Mouse (Mus musculus) embryo, embryonic 10 days (tissue): ENCODE data around the gene Kif6.

Source experiments
- DNase-seq: peaks from one replicate; pipeline ENCODE4 v3.0.0-alpha.2; 2015; ENCODE audit warnings: low spot score

Kif6 gene

GRCm38 (mm10) chr17:49738351-49738750, 123.4 kb downstream of the Kif6 start:
- no peak for DNase-seq

DNA sequence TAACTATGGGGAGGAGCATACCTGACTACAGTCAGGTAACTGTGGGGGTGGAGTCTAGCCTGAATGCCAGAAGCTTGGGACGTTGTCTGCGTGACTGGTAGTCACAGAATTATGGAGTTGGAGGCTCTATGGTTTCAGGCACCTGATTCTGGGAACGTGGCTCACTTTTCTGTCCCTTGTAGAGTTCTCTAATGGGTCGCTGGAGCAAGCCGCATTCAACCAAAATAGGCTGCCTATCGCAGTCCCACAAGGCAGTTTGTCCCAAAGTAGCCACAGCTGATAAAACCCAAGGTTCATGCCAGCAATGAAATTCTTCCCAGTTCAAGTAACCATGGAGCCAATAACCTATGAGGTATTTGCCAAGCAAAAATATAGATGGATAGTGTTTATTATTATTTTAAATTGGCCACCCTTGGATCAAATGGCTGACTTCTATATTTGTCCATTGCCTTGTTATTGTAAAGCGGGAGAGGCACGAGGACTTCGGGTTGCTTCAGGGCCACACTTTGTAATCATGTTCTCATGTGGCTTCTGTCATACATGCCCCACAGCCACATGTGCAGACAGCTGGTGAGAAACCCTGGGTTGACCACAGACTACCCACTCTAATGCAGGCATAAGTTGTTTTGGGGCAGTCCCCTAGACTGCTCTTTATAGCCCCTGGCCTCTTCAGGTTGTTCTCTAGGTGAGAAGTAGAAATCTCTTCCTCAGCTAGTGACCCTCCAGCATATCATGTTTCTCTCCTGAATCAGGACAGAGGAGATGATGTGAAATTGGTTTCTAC, 125.2 kb downstream of the Kif6 start:
- DNase-seq = no peak

DNA sequence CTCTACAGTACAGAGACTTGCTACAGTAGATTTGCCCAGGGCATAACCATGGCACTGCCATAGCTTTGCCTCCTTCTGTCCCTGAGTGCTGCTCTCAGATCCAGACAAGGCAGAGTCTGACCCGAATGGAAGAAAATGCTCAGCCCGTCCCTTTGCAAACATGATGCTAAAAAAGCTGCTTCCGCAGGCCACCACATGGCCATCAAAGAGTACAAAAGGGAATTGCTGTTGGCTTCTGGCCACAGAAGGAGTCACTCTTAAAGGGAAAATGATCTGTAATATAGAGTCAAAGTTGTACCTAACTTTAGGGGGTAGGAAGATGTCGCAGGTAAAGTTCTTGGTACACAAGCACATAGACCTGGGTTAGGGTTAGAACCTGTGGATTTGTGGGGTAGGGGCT, 126.2 kb downstream of the Kif6 start:
- no peak for DNase-seq

GRCm38 (mm10) chr17:49741927-49742326, 127.0 kb downstream of the Kif6 start:
- DNase-seq = no peak

GRCm38 (mm10) chr17:49743580-49744463, 128.9 kb downstream of the Kif6 start:
- DNase-seq = no peak

- no peak for DNase-seq
Measured at GRCm38 (mm10) chr17:49750889-49751324, 136.0 kb downstream of the Kif6 start.

DNA sequence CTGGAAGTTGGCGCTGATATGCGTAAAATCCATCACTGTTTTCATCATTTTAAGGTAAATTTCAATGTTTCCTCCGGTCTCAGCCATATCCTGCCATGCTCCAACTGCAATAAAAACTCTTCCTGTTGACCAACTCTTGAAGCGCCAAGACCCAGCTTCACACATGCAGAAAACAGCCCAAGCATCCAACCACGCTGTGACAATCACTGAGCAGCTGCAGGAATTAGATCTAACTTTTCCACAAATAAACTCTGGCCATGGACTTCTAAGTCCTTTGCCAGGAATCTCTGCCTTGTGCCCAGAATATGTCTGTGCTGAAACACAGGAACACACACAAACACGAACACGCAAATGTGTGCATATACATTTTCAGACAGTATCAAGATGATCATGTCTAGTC, 138.9 kb downstream of the Kif6 start:
- DNase-seq = no peak

DNA sequence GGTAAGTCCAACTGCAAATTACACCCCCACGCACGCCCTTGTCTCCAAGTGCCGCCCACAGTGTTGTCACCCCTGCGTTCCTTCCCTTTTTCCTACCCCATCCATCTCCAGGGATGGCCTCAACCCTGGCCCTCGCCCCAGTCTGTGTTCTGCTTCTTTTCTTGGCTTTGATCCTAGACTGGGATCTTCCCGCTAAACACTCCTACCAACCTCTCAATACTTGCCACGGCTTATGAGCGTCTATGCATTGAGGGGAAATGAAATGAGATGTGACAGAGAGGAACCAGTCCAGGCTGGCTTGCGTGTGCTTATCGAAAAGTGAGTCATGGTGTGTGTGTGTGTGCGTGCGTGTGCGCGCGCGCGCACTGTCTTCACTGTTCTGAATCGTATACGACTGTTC, 141.9 kb downstream of the Kif6 start:
- no peak for DNase-seq

DNA sequence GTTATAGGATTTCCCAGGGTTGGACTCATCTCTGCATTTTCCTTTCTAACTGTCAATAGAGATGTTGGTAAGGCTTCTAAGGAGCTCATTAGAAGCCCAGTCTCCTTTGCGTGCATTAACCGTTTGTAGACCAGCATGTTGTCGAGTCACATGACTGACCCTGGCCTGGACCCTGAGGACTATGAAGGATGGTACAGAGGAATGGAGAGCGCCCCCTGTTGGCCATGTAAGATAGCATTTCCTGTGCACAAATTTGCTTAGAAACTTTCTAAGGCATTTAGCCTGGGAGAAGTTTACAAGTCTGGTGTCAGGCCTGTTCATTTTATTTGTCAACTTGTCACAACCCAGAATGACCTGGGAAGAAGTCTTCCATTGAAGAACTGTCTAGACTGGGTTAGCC, 144.1 kb downstream of the Kif6 start:
- DNase-seq = no peak

DNA sequence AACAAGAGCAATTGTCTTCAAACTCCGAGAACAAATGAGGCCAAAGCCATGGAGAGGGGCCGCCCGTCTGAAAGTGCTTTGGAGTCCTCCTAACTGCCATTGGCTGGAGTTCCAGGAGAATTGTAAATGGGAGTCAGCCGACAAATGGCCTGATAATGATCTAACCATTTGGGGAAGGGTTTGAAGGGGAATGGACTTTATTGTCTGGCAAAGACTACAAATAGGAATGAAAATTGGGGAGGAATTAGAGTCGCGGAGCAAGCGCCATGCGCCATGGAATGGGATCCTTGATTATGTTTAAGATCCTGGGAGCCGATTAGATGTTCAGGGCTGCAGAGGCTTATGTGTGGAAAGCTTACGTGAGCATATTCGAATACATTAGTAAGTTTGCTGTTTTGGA, 146.3 kb downstream of the Kif6 start:
- no peak for DNase-seq

DNA sequence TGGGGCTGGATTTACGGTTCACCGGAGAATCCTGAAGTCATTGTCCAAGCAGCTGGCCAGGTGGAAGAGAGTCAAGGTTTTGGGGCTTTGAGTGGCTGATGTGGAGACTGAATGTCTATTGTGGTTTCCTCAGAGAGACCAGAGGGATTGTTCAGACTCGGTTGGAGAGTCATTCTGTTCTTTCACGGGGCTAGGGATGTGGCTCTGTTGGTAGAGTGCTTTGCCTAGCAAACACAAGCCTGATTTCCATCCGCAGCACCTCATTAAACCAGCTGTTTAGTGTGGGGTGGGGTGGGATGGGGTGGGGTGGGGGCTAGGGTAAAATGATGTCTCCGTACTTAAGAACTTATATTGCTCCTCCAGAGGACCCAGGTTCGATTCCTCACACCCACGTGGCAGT, 146.9 kb downstream of the Kif6 start:
- no peak for DNase-seq

DNA sequence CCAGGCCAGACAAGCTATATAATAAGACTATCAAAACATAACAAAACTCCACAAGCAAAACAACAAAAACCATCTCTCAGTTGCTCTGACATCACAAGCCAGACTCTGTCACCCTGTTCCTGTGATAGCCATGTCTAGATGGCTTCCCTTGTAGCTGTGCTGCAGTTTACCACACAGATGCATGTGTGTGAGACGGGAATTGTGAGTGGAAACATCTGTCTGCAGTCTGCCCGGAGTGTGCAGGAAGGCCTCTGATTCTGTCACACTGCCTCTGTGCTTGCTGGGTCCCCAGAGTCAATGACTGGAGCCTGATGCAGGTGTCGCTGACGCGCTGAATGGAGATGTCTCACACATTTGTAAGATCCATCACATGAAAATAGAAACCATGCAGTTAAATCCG, 150.0 kb downstream of the Kif6 start:
- no peak for DNase-seq

- no peak for DNase-seq
Measured at GRCm38 (mm10) chr17:49767717-49768370, 152.9 kb downstream of the Kif6 start.

GRCm38 (mm10) chr17:49771703-49772315, 156.9 kb downstream of the Kif6 start:
- DNase-seq = no peak

- peak; percentile 18 for DNase-seq
Measured at GRCm38 (mm10) chr17:49777115-49777839, 162.3 kb downstream of the Kif6 start.

DNA sequence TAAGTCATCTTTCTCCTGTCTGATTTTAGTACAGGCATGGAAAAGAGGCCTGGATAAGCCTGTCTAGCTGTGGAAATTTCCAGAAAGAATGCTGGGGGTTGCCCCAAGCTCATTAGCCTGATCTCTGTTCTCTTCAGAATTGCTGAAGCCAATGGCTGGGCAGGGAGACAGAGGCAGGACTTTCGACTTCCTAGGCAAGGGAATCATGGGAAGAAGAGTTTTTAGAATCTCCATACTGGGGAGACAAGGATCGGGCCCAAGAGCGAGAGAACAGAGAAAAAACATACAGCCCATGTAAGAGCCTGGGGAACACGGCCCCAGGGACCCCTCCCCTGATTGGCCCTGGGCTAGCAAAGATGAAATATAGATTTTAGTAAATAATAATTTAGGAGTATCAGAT, 164.1 kb downstream of the Kif6 start:
- no peak for DNase-seq

DNA sequence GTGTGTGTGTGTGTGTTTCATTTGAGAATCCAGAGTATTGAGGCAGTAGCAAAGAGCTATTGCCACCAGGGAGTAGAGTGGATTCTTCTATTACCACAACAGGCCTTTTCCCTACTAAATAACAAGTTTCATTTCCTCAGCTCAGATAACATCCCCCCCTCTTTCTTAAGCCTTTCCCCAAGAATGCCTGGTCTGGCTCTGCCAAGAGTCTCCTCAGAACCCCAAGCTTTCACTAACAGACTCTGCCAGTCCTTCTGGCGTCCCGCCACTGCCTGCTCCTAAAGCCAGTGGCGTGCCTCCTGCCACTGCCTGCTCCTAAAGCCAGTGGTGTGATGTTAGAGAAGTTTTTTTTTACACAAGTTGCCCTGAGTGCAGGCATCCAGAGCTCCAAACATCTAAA, 164.6 kb downstream of the Kif6 start:
- no peak for DNase-seq

- no peak for DNase-seq
Measured at GRCm38 (mm10) chr17:49785851-49786250, 170.9 kb downstream of the Kif6 start.

DNA sequence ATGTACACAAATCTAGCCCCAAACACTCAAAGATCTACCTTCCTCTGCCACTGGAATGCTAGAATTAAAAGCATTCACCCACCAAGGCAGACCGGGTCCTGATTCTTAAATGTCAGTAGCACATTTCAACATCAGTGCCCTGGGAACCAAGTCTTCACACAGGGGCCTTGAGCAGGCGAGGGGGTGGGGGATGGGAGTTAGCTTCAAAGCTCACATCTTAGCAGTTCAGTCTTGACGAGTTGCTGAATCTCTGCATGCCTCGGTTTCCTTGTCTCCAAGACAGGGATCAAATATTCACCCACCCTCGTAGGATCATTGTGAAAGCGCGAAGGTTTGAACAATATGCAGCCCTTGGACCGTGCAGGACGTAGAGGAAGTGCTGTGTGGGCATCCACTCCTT, 172.4 kb downstream of the Kif6 start:
- no peak for DNase-seq

DNA sequence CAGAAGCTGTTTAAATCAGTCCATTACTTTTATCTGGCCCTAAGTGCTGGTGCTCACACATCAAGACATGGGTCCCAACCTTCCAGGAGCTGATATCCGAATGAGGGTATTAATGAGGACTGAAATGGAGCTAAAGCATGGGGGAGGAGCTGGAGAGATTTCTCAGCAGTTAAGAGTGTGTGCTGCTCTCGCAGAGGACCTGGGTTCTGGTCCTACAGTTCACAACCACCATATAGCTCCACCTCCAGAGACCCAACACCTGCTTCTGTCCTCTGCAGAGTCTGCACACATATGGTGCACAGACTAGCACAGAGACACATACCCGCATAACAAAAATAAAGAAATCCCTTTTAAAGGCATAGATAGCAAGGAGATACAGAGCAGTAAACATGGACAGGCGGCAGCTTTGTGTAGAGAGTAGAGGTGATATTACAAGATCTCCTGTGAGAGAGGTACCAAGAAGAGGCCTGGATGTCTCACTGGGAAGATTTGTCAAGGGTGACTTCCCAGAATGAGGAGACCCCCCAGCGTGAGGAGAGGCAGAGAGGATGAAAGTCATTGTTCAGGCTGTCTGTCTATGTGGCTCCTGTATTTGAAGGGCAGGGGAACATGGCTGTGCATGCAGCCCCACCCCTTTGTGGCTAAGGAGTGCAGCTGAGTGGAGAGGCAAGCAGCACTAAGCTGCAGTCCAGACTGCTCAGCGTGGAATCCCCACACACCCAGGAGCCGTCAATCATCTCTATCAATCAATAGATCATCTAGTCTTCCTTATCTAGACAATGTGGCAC, 173.4 kb downstream of the Kif6 start:
- no peak for DNase-seq

GRCm38 (mm10) chr17:49791546-49791945, 176.6 kb downstream of the Kif6 start:
- DNase-seq = no peak
